Mouse (Mus musculus) heart, embryonic 11.5 days (tissue): Measurements from ENCODE around the gene Gon7. TPM values are rescaled to one million over a fixed set of nuclear protein-coding genes. Genes with fewer than 3 reads are reported as not detected.

Experiments
- ATAC-seq: fragments of 200-750 bp; cut with Nextera tagmentation; replicated peaks from 2 replicates; pipeline ENCODE4 v1.8.0; 2017; ENCODE audit warnings: moderate library complexity; ENCODE audit not compliant: insufficient number of reproducible peaks, low FRiP score, low TSS enrichment
- H3K27ac ChIP-seq: fragments of 300-500 bp; sonication (generic); 2 replicates; pipeline ENCODE4 v1.5.1; 2014; ENCODE audit warnings: mild to moderate bottlenecking, low read depth, low read length
- H3K27me3 ChIP-seq: fragments of 300-500 bp; sonication (generic); 2 replicates; pipeline ENCODE4 v1.6.1; 2014; ENCODE audit warnings: mild to moderate bottlenecking, low read length, mixed read lengths; ENCODE audit not compliant: control insufficient read depth, insufficient read depth
- H3K36me3 ChIP-seq: fragments of 300-500 bp; sonication (generic); 2 replicates; pipeline ENCODE4 v1.6.1; 2014; ENCODE audit warnings: mild to moderate bottlenecking, low read length, moderate library complexity, mixed read lengths; ENCODE audit not compliant: control insufficient read depth, insufficient read depth
- H3K4me1 ChIP-seq: fragments of 300-500 bp; sonication (generic); 2 replicates; pipeline ENCODE4 v1.6.1; 2014; ENCODE audit warnings: low read length; ENCODE audit not compliant: control insufficient read depth, insufficient read depth
- H3K4me2 ChIP-seq: fragments of 300-500 bp; sonication (generic); 2 replicates; pipeline ENCODE4 v1.6.1; 2014; ENCODE audit warnings: mild to moderate bottlenecking, moderate library complexity
- H3K4me3 ChIP-seq: fragments of 300-500 bp; sonication (generic); 2 replicates; pipeline ENCODE4 v1.5.1; 2014; ENCODE audit warnings: low read depth, low read length
- H3K9ac ChIP-seq: fragments of 300-500 bp; sonication (generic); 2 replicates; pipeline ENCODE4 v1.6.1; 2014; ENCODE audit warnings: mild to moderate bottlenecking, low read depth, low read length, moderate library complexity
- H3K9me3 ChIP-seq: fragments of 300-500 bp; sonication (generic); replicated peaks from 2 replicates; pipeline ENCODE4 v1.6.1; 2016; ENCODE audit warnings: low read length; ENCODE audit not compliant: control insufficient read depth
- WGBS: fragments of 180-500 bp; shearing (Covaris S2); extraction: QIAGEN DNeasy Blood & Tissue Kit; methylation state at CpG from one replicate; pipeline ENCODE4 v1.1.7; 2014; ENCODE audit not compliant: insufficient replicate concordance; 5-methylcytosine and 5-hydroxymethylcytosine counted together
- polyA plus RNA-seq: library from polyadenylated mRNA; unstranded; fragments of >200 nt; fragmentation: Nextera tagmentation; extraction: Ambion mirVana; gene quantifications from 2 replicates; pipeline ENCODE4 v1.2.1, GENCODE M21; 2014

Gene Gon7
- 25.2 and 26.4 TPM in 2 replicates for polyA plus RNA-seq

DNA sequence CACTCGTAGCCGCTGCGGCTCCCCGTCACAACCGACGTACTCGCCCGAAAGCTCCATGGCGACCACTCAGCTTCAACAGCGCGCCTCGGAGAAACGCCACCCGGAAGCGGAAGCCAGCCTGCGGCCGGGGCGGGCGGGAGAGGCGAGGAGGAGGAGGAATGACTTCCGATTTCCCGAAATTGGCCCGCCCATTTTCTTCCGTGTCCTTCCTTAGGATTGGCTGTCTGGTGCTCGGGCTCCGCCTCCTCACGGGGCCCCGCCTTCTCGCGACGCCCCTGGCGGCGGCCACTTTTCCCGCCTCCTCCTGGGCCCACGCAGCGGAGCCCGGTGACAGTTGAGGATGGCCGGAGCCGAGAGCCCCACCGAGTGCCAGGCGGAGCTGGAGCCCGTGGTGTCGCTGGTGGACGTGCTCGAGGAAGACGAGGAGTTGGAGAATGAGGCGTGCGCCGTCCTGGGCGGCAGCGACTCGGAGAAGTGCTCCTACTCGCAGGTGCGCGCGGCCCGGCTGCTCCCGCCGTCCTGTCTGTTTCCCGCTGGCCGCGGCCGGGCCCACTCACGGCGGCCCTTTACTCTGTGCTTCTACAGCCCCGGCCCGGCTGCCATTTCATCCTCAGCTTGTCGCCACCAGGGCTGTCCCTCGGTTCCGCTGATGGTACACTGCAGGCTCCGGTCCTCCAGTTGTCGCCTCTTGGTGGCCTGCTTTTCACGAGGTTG lies at the start of gene Gon7, which contains the start of the genes Gm28051 and Ubr7:
Gene Gon7, minus strand, starts transcription at position 115 of the 714 bp plus-strand sequence.
Gene Gm28051, minus strand, starts transcription at position 77 of the 714 bp plus-strand sequence.
Gene Ubr7, plus strand, starts transcription at position 279 of the 714 bp plus-strand sequence.
- Histone ChIP-seq H3K4me3 (peak within 1 kb of the TSS; percentile 73), H3K27ac (peak within 1 kb of the TSS; percentile 91), H3K36me3 (no peaks in the 10 kb centered on the region), H3K4me1 (peaks cover 20% of the 10 kb centered on the region), H3K9ac (peak within 1 kb of the TSS; percentile 78), H3K27me3 (no peaks in the 10 kb centered on the region), H3K9me3 (no peaks in the 10 kb centered on the region), H3K4me2 (peak within 1 kb of the TSS; percentile 87)
- peak; percentile 92 for ATAC-seq
- under 1% methylated on average over 68 of the region's 73 CpGs for WGBS

DNA sequence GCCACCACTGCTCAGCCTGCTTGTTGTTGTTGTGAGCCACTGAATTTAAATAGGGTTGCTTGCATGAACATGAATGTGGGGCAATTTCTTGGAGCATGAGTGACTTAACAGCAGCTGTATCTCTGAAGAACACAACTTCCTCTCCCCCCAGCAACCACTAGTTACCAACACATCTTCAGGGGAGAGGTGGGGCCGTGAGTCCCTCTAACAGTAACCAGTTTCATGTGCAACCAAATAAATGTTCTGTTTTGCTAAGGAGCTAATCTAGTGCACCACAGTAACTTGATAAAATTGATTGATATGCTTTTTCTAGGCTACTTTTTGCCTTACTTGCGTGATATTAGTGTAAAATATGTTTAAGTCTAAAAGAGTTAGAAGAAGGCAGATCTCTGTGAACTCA lies 41.9 kb upstream of the Gon7 start:
- Histone ChIP-seq H3K9ac (no peak overlapping the region), H3K27ac (no peak overlapping the region), H3K4me2 (no peak overlapping the region), H3K27me3 (no peaks in the 10 kb centered on the region), H3K36me3 (peaks cover 5% of the 10 kb centered on the region; the same call in 1 of the 2 replicates), H3K4me1 (no peaks in the 10 kb centered on the region), H3K9me3 (no peaks in the 10 kb centered on the region), H3K4me3 (no peak overlapping the region)
- no peak for ATAC-seq
- 81% methylated on average over 2 of the region's 2 CpGs for WGBS

DNA sequence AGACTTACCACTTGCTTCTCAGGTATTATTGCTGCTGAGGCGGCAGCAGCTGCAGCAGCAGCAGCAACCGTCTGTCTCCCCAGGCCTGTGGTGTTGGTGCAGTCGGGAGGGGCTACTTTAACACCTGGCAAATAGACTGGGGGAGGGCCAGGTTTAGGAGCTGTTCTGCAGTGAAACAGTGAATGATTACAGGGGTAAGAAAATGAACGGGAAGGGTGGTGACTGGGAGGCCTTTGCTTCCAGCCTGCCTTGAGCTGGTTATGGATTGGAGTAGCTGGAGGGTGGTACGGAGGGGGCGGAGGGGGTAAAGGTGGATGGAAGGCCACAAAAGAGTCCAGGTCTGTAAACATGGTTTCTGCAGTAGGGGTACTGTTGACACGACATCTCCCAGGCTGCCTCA lies 30.3 kb upstream of the Gon7 start:
- WGBS: 83% methylated on average over 7 of the region's 7 CpGs
- no peak overlapping the region for H3K4me3 ChIP-seq

DNA sequence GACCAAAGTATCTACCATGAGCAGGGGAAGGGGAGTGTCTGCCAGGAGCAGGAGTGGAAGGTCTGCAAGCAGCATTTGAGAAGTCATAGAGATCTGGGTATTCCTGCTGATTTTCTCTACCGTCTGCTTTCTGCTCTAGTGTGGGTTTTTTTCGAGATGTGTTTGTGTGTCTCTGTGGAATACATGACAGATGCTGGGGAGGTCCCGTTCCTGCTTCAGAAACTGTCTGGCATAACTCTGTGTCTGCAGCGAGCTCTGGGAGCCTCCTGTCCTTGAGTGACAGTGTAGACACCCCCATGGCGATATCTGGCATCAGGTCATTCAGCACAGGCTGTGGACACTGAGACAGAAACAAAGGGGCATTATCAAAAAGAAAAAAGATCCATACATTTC lies 28.0 kb upstream of the Gon7 start:
- H3K36me3 ChIP-seq: peaks cover 21% of the 10 kb centered on the region
- WGBS: 76% methylated on average over 5 of the region's 5 CpGs
- ATAC-seq: no peak

More for the DNA sequence above, 30.3 kb upstream of the Gon7 start:
- no peak overlapping the region for H3K27ac ChIP-seq
- no peak overlapping the region for H3K9ac ChIP-seq
- no peak for ATAC-seq
- no peaks in the 10 kb centered on the region for H3K9me3 ChIP-seq
- H3K27me3 ChIP-seq: no peaks in the 10 kb centered on the region
- no peak overlapping the region for H3K4me2 ChIP-seq
- no peaks in the 10 kb centered on the region for H3K4me1 ChIP-seq
- H3K36me3 ChIP-seq: peaks cover 26% of the 10 kb centered on the region

DNA sequence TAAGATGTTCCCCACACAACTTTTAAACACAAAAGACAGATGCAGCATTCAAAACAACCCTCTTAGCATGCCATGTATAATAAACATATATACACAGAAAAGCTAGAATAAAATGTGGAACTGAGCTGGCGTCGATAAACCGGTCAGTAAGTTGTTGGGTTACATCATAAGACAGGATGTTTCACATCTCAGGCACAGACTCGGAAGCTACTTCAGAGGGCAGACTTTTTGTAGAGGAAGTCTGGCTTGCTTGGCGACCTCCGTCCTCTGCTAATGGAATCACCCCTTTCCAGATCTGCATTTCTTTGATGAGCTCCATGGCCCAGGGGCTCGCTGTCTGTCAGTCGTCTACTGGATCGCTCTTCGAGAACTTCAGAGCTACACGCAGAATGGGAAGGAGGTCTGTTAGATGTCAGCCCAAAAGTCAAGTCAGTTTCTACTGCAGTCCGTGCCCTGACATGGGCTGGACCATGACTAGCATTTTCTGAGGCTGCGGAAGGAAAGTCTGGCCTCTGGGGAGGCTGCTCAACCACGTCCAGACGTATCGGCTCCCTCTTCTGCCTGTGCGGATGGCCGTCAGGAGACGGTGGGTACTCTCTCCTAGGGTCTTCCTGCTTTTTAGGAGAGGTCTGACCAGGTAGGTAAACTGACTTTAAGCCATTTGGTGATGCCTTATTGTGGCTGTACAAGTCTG lies 27.4 kb upstream of the Gon7 start:
- WGBS: 84% methylated on average over 19 of the region's 19 CpGs
- H3K4me2 ChIP-seq: no peak overlapping the region
- ATAC-seq: no peak
- H3K9me3 ChIP-seq: no peaks in the 10 kb centered on the region
- peaks cover 17% of the 10 kb centered on the region for H3K36me3 ChIP-seq
- no peaks in the 10 kb centered on the region for H3K4me1 ChIP-seq
- no peak overlapping the region for H3K27ac ChIP-seq
- no peaks in the 10 kb centered on the region for H3K27me3 ChIP-seq
- H3K4me3 ChIP-seq: no peak overlapping the region
- no peak overlapping the region for H3K9ac ChIP-seq

More for the DNA sequence above, 28.0 kb upstream of the Gon7 start:
- H3K9me3 ChIP-seq: no peaks in the 10 kb centered on the region
- H3K4me3 ChIP-seq: no peak overlapping the region
- no peaks in the 10 kb centered on the region for H3K4me1 ChIP-seq
- H3K27me3 ChIP-seq: no peaks in the 10 kb centered on the region
- no peak overlapping the region for H3K4me2 ChIP-seq
- no peak overlapping the region for H3K9ac ChIP-seq
- H3K27ac ChIP-seq: no peak overlapping the region

DNA sequence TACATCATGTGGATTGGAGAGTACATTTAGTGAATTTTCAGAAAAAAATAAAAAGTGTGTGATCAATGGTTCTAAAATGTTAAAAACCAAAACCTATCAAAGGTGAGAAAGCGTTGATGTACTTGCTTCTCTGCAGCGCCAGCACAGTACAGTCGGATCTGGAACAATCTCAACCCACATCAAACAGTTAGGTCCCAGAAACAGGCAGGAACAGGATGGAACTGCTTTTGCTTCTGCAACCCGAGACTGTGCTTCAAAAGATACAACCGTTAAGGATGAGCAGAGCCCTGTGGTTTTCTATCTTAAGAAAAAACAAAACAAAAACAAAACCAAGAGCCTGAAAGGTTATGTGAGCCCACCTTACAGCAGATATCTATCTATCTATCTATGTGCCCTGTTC lies 25.2 kb upstream of the Gon7 start:
- ATAC-seq: no peak
- H3K36me3 ChIP-seq: peaks cover 15% of the 10 kb centered on the region
- H3K27me3 ChIP-seq: no peaks in the 10 kb centered on the region
- no peak overlapping the region for H3K9ac ChIP-seq
- 88% methylated on average over 5 of the region's 5 CpGs for whole genome bisulfite sequencing
- H3K4me3 ChIP-seq: no peak overlapping the region
- no peak overlapping the region for H3K27ac ChIP-seq
- no peak overlapping the region for H3K4me2 ChIP-seq
- H3K4me1 ChIP-seq: no peaks in the 10 kb centered on the region
- H3K9me3 ChIP-seq: no peaks in the 10 kb centered on the region

DNA sequence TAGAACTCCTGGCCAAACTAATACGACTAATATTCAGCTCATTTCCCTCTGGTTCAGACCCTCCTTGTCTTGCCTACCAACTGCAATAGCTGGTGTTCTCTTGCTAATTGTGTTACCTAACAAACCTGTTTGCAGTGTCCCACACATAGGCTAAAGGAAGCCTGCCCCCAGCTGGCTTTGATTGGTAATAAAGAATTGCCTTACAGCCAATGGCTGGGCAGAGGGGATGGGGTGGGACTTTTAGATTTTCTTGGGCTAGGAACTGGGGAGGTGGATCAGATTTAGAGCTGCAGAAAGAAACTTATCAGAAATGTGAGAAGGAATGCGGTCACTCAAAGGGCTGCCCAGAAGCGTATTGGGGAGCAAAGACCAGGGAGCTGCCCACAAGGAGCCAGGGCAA lies 21.8 kb upstream of the Gon7 start:
- no peak for ATAC-seq
- Histone ChIP-seq H3K4me3 (no peak overlapping the region), H3K27ac (no peak overlapping the region), H3K9me3 (no peaks in the 10 kb centered on the region), H3K36me3 (peaks cover 20% of the 10 kb centered on the region), H3K4me2 (no peak overlapping the region), H3K27me3 (no peaks in the 10 kb centered on the region), H3K9ac (no peak overlapping the region), H3K4me1 (no peaks in the 10 kb centered on the region)
- WGBS: 36% methylated on average over 3 of the region's 3 CpGs

DNA sequence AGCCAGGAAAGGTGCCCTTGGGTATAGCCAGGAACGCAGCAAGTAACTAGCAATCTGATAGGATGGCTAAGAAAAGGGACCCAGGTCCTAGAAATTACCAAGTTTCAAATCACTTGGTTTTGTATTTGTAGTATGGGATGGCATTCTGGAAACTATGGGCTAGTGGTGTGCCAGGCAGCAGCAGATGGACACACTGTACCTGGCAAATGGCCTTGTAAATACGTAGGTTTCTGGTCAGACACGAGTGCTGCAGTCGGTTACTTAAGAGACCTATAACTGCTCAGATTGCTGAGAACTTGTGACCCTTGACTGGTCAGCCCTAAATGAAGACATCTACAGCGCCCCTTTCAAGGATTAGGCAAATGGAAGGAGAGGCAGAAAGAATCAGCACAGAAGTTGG lies 20.5 kb upstream of the Gon7 start:
- Histone ChIP-seq H3K27ac (no peak overlapping the region), H3K4me3 (no peak overlapping the region), H3K9me3 (no peaks in the 10 kb centered on the region), H3K9ac (no peak overlapping the region), H3K36me3 (peaks cover 17% of the 10 kb centered on the region), H3K4me2 (no peak overlapping the region), H3K4me1 (no peaks in the 10 kb centered on the region), H3K27me3 (no peaks in the 10 kb centered on the region)
- ATAC-seq: no peak
- WGBS: 76% methylated on average over 5 of the region's 5 CpGs
